Mouse (Mus musculus) bone marrow, adult 2 months (tissue): ENCODE results near the gene Rassf4.
"Not testable (repeated sequence)": the region's sequence is repeated elsewhere in the genome, so short reads cannot be mapped to it uniquely, and the experiment has no call there.

Source experiments
- CTCF ChIP-seq: fragments of 200-500 bp; IDR thresholded peaks from 2 replicates; pipeline ENCODE4 v1.5.1; 2011; ENCODE audit warnings: low read length, control low read depth; ENCODE audit not compliant: control insufficient read depth, insufficient read depth
- POLR2A ChIP-seq: fragments of 200-500 bp; IDR thresholded peaks from 2 replicates; pipeline ENCODE4 v1.6.1; 2011; ENCODE audit warnings: low read depth, mild to moderate bottlenecking, control low read depth, low read length, borderline replicate concordance; ENCODE audit not compliant: control insufficient read depth

- not testable (repeated sequence) for TF ChIP-seq CTCF, POLR2A
These were observed 47.3 kb downstream of the Rassf4 start for GRCm38 (mm10) chr6:116626417-116626816.
